Mouse (Mus musculus) gastrocnemius, adult 18-20 months (tissue): ENCODE results near the gene Mmgt2. TPM values are rescaled to one million over a fixed set of nuclear protein-coding genes. Genes with fewer than 3 reads are reported as not detected.

Source experiments
- DNase-seq: peaks from one replicate; pipeline ENCODE4 v3.0.0; 2021; ENCODE audit warnings: low spot score
- long read RNA-seq, 2 experiments: library from polyadenylated mRNA; stranded (forward); transcript quantifications; one replicate each; pipeline ENCODE4 v2.0.0; 2021
- total RNA-seq, 2 experiments: library from RNA; stranded (reverse); gene quantifications; 2 replicates each; pipeline ENCODE4 v1.2.3; 2021

Gene Mmgt2
- total RNA-seq: 1 to 10 TPM; 3.3 to 3.6 TPM
- long read RNA-seq, experiment 1, partial matches to known transcripts: 0 of 2 reads
- long read RNA-seq, experiment 1, other reads (novel, unspliced or antisense): 1 of 2 reads
- long read RNA-seq, experiment 2, partial matches to known transcripts: 0 of 1 reads
- long read RNA-seq, experiment 2, other reads (novel, unspliced or antisense): 1 of 1 reads

DNA sequence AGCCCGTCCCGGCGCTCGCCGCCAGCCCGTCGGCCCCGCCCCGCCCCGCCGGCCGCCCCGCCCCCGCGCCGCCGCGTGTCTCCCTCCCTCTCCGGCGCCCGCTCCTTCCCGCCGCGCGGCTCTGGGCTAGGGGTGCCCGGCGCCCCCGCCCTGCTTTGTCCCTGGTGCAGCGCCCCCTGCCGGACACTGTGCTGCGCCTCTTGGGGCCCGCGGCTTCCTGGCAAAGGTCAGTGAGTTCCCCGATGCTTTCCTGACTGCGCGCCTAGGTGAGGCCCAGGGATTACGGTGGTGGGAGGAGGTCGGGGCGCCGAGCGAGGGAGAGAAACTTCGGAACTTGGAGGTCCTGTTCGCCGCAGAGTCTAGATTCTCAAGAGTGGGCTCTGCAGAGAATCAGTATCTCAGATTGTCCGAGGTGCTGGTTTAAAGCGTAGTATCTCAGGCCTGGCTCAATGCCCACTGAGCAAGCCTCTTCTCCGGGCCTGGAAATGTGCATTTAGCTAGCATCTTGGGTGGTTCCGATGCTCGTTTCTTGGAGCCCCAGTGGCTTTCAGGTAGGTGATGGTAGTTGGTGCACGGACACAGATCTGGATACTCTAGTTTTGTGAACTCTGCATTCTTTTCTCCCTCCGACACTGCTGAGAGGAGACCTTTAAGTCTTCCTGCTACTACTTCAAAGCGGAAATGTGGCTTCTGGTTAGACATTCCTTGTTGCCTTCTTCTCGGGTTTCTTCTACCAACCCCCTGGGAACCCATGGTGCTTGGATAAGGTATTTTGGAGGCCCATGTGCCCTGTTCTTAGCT is at the start of gene Mmgt2:
Mmgt2 (plus strand) TSS at position 74 of the 801 bp plus-strand sequence.
- peak; percentile 93 for DNase-seq

DNA sequence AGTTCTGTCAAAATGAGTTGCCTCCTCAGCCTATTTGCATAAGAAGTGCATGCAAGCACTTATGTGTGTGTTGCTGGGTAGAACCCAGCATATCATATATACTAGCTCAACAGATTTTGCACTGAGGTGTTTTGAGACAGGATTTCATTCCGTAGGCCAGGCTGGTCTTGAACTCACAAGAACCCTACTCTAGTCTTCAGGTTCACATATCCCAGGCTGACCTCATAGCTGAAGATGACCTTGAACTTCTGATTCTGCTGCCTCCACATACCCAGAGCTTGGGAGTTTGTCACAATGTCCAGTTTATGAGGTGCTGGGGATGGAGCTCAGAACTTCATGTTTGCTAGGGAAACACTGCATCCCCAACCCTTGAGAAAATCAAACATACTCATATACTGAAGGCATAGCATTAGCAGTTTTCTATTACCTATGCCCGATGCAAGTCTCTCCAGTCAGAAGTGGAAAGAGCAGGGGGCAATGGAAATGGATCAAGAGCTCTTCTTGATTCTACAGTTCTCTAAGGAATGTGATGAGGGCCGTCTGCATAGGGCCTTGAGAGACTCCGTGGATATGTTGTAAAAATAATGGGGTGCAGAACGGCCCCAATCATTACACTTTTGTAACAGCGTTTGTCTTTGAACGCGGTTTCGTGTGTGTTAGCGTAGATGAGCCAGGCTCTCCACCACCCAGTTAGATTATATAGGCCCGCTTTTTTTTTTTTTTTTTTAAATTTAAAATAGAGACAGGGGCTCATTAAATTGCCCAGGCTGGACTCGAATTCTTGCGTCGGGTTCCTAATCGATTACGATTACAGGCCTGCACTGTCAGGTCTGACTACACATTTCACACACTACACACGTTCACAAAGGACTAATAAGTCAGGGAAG is 46.5 kb upstream of the Mmgt2 start:
- no peak for DNase-seq

DNA sequence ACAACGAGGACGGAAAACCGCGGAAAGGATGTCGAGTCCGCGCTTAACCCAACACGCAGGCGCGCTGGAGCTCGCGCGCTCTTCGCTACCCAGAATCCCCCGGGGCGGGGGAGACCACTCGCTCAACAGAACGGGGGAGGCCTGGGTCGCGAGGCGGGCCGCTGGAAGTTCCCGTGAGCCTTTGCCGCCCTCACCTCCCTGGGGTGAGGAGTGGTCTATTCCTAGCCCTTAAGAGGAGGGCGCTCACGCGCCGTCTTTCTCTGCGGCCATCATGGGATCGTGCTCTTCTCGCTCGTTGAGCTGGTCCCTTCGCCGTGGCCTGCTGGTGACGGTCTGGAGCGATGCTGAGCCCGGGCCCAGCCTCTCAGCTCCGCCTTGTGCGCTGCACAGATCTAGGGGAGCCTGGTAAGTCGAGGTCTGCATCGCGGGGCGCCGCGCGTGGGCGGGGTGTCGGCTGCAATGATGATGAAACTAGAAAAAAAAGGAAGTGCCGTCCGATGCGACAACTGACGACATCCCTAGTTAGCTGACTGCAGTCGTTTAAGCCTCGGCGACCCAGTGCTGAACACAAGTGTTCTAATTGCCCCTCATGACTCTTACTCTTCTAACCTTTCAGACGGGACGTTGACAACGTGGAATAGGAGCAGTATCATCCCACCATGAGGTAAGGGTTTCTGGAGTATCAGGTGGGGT is 45.7 kb upstream of the Mmgt2 start:
- DNase-seq: peak; percentile 97

DNA sequence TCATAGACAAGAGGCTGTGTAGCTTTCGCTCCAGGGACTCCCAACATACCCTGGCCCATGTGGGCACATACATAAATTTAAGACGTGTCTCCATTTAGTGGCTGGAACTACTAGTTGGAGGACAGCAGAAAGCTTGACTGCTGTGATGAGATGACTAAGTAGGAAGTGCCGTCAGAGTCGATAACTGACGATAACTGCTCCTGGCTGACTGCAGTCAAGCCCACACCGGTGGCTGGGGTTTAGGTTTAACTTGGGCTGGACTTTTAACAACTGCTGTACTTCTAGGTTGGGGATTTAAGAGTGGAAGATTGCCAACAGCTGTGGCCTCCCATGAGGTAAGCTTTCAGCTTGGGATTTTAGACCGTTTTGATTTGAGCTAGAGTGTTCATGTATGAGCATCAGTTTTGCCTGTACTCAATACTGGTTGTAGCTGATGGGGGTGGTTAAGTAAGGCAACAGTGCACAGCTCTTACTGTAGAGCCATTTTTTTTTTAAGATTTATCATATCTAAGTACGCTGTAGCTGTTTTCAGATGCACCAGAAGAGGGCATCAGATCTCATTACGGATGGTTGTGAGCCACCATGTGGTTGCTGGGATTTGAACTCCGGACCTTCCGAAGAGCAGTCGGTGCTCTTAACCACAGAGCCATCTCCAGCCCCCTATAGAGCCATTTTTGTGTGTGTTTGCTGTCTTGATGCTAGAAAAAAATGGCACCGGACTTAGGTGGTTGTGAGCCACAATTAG is 45.0 kb upstream of the Mmgt2 start:
- DNase-seq: no peak

DNA sequence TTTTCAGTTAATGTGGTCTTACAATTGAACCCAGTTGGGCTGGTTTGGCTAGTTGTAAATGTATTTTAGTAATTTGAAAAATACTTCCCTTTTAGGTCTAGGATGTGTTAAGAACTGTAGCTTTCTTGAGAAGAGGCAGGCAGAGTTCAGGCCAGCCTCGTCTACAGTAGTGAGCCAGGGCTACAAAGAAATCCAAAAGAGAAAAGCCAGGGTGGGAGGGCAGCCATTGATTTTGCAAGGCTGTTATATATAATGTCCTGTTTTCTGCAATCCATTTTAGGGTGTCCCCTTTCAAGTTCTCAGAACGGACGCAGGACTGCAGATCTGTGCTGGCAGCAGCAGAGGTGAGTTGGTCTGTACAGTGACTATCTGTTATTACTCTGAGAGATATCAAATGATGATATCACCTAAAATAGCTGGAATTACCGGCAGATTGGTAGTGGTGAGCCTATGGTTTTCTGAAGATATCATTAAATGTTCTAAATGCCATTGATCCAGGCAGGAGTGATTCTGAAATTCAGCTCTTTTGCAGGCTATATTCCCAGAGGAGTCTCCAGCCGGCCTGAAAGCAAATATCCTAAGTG is 44.2 kb upstream of the Mmgt2 start:
- no peak for DNase-seq

DNA sequence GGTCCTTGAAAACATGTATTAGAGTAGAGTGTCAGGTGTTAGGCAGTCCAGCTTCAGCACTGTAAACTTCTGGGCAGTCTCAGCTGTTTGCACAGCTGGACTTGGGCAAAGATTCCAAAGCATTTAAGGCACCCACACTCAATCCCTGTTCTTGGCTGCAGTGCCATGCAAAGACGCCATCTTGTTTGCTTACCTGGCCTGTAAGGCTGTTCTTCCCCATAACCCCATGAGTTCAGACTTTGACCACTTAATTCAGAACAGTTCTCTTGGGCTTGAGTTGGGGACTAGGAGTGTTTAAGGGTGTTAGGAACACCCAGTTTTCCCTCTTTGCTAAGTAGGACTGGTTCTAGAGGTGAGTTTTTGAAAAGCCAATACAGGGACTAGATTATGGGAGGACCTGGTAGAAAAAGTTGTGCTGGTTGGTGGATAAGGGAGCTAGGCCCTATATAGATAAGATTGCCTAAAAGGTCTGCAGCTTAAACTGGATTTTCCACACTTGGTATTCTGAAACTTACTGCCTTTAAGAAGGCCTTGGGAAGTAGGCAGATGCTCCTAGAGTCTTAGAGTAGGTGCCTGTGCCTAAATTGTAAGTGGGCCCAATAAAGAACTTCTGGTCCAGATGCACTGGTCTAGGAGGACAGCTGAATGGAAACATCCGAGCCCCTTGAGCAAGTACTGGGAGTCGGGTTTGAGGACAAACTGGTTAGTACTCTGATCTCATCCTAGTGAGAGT is 43.4 kb upstream of the Mmgt2 start:
- DNase-seq: no peak

DNA sequence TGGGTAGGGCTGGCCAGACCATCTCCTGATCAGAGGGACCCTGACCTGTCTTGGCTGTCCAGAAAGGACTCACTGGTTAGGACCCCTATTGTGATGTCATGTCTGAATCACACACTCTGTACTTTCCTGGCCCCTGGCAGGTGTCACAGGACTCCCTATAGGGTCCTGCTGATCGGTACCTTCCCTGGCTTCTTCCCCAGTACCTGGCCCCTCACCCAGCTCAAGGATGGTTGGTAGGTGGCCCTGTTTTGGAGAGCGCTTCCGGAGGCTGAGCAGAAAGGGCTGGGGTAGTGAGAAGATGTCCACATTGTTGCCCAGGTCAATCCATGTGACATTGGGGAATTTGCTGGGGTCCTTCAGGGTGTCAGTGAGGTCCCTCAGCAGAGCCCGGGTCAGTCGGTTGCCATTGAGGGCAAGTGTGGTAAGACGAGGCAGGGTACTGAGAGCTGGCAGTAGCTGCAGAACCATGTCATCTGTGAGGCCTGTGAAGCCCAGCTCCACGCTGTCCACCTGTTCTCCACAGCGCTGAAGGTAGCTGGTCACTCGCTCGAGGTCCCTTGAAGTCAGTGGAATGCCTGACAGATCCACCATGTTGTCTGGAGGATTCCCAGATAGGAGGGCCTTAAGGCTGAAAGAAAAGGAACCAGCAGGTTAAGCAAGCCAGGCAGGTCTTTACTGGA is 42.7 kb upstream of the Mmgt2 start:
- DNase-seq: no peak

DNA sequence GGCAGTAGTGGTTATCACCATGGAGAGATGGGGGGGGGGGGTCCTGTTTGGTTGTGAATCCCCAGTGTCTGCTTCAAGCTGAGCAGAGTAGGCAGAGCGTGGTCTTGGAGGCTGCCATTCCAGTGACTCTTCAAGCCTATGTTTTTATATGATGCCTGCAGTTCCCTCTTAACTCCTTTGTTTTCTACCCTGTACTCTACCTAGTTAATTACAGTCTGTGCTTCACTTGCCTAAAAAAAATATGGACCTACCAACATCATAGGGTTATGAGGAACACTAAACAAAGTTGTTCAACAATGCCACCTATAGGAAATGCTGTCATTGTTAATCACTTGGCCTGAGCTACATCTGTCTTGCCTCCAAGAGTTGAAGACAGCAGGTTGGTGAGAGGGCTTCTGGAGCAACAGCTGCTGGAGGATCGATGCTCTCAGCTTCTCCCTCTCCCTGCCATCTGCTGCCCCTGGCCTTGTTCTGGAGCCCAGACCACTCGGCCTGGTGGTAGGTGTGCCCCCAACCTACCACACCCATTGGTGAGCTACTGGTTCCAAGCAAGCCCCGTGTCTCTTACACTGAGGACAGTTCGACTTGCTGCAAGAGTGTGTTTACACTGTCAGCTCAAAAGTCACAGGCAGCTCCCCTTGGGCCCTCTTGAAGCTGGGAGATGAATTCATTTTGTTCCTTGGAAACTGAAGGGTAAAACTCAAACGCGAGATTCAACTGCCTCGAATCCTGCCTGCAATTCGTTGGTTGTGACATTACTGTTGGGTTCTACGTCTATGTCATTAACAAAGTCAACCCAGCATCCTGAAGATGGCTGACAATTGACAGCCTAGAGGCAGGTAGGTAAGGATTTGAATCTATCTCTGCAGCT is 41.9 kb upstream of the Mmgt2 start:
- no peak for DNase-seq

DNA sequence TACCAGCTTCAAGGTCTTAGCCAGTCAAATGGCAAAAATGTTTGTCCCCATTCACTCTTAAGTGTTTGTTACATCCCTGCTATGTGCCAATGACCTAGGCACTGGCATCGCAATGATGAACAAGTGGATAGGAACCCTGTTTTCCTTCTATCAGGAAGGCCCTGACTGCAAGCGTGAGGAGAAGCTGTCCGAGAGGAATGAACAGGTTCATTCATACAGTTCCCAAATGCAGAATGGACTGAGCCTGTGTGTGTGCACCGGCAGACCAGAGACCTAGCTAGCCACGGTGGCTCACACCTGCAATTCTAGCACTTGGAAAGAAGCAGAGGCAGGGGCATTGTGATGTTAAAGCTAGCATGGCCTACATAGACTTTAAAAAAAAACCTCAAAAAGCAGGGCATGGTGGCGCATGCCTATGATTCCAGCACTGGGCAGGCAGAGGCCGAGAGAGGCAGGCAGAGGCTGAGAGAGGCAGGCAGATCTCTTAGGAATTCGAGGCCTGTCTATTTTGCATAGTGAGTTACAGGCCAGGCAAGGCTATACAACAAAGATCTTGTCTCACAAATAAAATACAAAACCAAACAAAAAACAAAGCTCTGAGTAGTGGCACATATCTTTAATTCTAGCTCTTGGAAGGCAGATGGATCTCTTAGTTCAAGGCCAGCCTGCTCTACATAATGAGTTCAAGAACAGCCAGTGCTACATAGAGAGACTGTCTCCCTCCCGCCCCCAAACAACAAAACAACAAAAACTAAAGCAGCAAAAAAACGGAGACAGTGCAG is 41.1 kb upstream of the Mmgt2 start:
- DNase-seq: no peak

DNA sequence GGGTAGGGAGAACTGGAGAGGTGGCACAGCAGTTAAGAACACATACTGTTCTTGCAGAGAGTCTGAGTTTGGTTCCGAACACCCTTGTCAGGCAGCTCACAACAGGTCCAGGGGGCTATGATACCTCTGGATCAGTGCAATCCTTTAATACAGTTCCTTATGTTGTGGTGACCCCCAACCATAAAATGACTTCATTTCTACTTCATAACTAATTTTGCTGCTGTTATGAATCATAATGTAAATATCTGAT is 40.6 kb upstream of the Mmgt2 start:
- DNase-seq: no peak

DNA sequence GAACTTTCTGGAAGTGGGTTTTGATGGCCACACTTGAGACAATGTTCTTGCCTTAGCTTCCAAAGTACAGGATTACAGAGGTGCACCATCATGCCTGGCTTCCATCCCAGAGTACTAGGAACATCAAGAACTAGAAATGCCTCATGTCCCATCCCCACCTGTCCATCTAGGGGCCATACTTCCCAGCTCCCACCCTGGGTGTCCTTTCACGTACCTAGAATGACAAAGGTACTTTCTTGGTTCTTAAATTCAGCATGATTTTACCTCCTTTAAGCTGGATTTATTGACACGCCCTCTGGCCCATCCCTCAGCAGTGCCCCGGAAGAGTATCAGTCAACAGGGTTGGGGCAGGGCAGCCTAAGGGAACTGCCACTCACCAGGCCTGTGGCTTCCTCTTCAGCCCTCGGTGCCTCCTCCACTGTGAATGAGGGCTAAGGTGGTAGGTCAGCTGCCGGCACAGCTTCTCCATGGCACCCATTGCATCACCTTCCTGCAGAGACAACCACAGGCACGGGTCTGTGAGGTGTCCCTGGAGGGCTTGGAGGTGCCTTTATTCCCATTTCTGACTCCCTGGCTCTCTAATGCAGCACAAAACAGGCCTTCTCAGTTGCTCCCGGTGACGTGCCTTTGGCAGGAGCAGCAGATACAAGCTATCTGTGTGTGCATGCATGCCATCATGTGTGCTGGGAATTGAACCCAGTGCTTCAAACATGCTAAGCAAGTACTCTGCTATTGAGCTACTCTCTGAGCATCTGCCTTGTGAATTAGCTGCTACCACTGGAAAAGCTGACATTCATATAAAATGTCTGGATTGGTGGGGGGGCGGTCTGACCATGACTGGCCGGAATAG is 39.4 kb upstream of the Mmgt2 start:
- no peak for DNase-seq

DNA sequence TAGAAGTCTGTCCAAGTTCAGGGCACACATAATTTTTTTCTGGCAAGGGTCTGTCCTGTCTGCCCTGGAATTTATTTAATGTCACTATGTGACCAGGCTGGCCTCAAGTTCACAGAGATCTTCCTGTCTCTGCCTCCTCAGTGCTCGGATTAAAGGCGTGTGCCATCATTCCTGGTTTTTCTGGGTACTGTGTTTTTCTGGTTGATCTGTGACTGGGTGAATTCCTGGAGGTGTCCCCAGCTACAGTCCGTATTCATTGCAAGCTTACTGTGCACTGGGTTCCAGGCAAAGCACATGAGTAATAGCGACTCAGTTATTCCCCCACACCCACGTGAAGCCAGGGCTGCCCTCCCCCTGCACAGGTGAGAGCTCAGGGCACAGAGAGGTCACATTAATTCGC is 38.2 kb upstream of the Mmgt2 start:
- no peak for DNase-seq

DNA sequence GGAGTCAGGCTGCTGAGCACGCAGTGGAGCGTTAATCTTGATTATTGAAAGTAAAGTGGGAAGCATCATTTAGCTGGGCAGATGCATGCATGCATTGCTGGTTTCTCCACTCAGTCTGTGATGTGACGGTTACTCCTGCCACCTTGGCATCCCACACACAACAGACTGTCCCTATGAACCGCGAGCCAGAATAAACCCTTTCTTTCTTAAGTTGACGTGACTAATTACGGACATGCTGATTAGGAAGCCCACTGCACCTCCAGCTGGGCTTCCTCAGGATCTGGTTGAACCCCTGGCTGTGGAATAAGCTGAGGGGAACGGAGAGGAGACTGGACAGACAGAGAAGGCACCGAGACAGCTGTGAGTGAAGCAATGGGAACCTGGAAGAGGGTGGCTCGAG is 35.9 kb upstream of the Mmgt2 start:
- no peak for DNase-seq

DNA sequence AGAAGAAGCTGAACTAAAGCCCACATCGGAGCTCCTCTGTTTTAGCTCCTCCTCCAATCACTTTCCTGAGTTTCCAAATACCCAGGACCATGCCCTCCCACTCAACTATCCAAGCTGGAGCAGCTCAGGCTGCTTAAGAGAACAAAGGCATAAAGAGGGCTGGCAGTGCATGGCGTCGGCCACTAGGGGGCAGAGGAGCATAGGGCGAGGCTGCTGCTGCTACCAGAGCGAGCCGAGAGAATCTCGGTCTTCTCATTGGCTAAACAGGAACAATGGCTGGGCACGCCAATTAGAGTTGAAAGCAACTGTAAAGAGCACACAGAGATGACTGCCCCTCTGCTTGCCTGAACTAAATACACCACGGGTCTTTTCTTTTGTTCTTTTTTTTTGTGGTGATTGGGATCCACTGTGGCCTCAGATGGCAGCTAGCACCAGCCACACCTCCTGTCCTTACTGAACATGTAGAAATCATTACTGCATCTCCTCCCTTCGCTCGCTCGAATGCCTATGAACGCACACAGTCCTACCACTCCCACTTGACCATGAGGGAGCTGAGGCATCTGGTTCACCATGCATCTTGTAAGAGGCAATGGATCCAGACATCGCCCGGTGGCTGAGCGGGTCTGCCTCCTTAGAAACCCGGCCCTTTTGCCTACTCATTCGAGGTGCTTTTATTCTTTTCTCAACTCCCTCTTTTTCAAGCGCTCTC is 34.7 kb upstream of the Mmgt2 start:
- DNase-seq: peak; percentile 93

DNA sequence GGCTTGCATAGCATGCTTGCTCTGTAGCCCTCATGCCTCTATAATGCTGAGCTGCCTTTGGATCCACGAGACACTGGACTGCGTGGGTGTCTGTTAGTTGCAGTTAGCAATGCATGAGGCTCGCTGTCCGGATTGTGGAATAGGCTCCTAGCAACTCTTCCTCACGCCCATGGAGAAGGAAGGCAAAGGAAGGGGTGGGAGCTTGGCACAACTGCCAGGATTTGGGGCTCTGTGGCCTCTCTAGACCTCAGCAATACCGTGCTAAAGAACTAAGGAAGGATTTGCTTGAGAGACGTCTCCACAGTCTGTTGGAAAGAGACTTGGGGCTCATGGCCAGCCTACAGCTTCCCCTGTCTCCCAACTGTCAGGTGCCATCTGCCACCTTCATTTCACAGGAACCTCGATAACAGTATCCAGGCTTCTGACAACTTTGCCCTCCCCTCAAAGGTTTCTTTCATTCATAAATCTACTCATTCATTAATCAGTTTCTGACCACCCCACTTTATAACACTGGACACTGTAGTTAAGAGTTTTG is 33.5 kb upstream of the Mmgt2 start:
- no peak for DNase-seq

DNA sequence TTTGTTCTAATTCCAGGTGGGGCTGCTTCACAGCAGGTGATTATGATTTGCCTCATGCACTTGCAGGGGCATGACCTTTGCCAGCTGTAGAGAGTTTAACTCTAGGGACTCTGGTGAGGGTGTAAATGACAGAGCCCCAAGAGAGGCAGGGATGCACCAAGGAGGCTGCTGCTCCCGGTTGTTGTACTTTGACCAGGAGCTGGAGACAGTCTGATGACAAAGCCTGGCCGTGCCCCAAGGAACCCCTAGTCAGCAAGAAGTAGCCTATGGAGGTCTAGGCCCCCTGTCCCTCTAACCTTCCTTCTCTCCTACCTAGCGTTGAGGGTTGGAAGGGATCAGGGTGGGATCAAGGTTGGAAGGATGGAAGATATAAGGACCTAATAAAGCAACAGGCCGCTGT is 33.0 kb upstream of the Mmgt2 start:
- DNase-seq: no peak
